In the genomic region with DNA sequence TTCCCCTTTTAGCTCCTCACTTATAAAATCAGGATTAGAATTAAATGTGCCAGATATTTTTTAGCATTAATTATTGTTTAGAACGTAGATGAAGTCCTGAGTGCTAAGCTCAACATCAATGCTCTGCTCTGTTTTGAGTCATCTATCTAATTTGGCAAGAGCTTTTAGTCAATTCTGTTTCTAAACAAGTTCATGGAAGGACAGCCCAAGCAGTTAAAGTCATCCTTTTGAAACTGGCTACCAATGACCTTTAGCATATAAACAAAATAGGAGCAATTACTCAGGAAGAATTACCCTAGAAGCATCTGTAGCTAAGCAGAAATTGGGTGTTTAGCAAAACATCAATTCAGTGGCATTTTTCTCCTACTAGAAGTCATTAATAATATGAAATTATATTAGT, we compare ENCODE assay signal across 28 mouse cellular contexts. TPM values are rescaled to one million over a fixed set of nuclear protein-coding genes. Genes with fewer than 3 reads are reported as not detected.
"Had no signal": no experiment of that assay in that cellular context is flagged by ENCODE, and none has a peak within 500 bp of the region (broad histone marks: within the 10 kb centered on the region; RNA-seq: fewer than 3 reads in every experiment).

No protein-coding gene starts in this region.

- H3K9me3 ChIP-seq: heart, embryonic 10.5 days; heart, embryonic 15.5 days; hindbrain, embryonic 13.5 days; hindbrain, embryonic 15.5 days; kidney, embryonic 15.5 days; limb, embryonic 13.5 days; limb, embryonic 15.5 days; liver, embryonic 13.5 days; liver, embryonic 15.5 days had no signal

- H3K4me1 ChIP-seq: heart, embryonic 10.5 days; heart, embryonic 13.5 days; heart, embryonic 15.5 days; hindbrain, embryonic 13.5 days; hindbrain, embryonic 15.5 days; kidney, embryonic 15.5 days; limb, embryonic 13.5 days; limb, embryonic 15.5 days; liver, embryonic 15.5 days had no signal

- H3K27me3 ChIP-seq: heart, embryonic 13.5 days; heart, embryonic 15.5 days; hindbrain, embryonic 13.5 days; hindbrain, embryonic 15.5 days; kidney, embryonic 15.5 days; limb, embryonic 13.5 days; limb, embryonic 15.5 days; liver, embryonic 13.5 days; liver, embryonic 15.5 days had no signal

- ATAC-seq: hindbrain, postnatal 0 days; intestine, embryonic 16.5 days had no signal

- DNase-seq: gastrocnemius, postnatal 10 days; gastrocnemius, postnatal 25 days; heart, adult 11 months; heart, postnatal 14 days; heart, postnatal 36 days; kidney, adult 11 months; kidney, adult 2 months; kidney, adult 9 months; kidney, postnatal 14 days; kidney, postnatal 36 days; layer of hippocampus, adult 9-11 months; layer of hippocampus, postnatal 36 days; left cerebral cortex, postnatal 4 days; liver, embryonic 13.5 days; lung, adult 18-20 months had no signal

- H3K36me3 ChIP-seq: heart, embryonic 10.5 days; heart, embryonic 13.5 days; heart, embryonic 15.5 days; hindbrain, embryonic 13.5 days; hindbrain, embryonic 15.5 days; kidney, embryonic 15.5 days; limb, embryonic 13.5 days; limb, embryonic 15.5 days; liver, embryonic 13.5 days; liver, embryonic 15.5 days had no signal

- H3K4me2 ChIP-seq: heart, embryonic 13.5 days; heart, embryonic 15.5 days; hindbrain, embryonic 13.5 days; hindbrain, embryonic 15.5 days; kidney, embryonic 15.5 days; limb, embryonic 13.5 days; limb, embryonic 15.5 days; liver, embryonic 13.5 days; liver, embryonic 15.5 days had no signal

- H3K9ac ChIP-seq: heart, embryonic 13.5 days; heart, embryonic 15.5 days; hindbrain, embryonic 13.5 days; hindbrain, embryonic 15.5 days; kidney, embryonic 15.5 days; limb, embryonic 13.5 days; limb, embryonic 15.5 days; liver, embryonic 13.5 days; liver, embryonic 15.5 days had no signal

- H3K4me3 ChIP-seq: heart, embryonic 10.5 days; heart, embryonic 13.5 days; heart, embryonic 15.5 days; hindbrain, embryonic 13.5 days; hindbrain, embryonic 15.5 days; kidney, embryonic 15.5 days; limb, embryonic 13.5 days; limb, embryonic 15.5 days; liver, embryonic 13.5 days; liver, embryonic 15.5 days had no signal

- H3K27ac ChIP-seq: heart, embryonic 10.5 days; heart, embryonic 13.5 days; heart, embryonic 15.5 days; hindbrain, embryonic 13.5 days; hindbrain, embryonic 15.5 days; hindbrain, postnatal 0 days; kidney, embryonic 15.5 days; kidney, postnatal 0 days; limb, embryonic 13.5 days; limb, embryonic 15.5 days; liver, embryonic 13.5 days; liver, embryonic 15.5 days had no signal

RNA-seq across cellular contexts. Expression of a gene that starts 52.1 kb away (rescaled TPM):
- total RNA-seq: gastrocnemius, postnatal 25 days; hematopoietic stem cell, adult 5-6 weeks had no signal
